Mouse (Mus musculus): ENCODE data around the gene Dst.
"Not testable (repeated sequence)": the region's sequence is repeated elsewhere in the genome, so short reads cannot be mapped to it uniquely, and the experiment has no call there.

GRCm38 (mm10) chr1:34308841-34309240, 400.8 kb downstream of the Dst start:
- not testable (repeated sequence) for TF ChIP-seq POLR2A (IDR thresholded peaks at IDR 0.05; ENCODE audit: control insufficient read depth in 1 of 2, insufficient read depth in 1 of 2, low read depth in 1 of 2, low read length in 2 of 2, poor library complexity in 1 of 2); JUND (IDR thresholded peaks at IDR 0.05; ENCODE audit: low read depth, low read length)

Data from MEL (cell line).